20 mouse cellular contexts compared by ENCODE assay signal in genomic region chr6:67913903-67914302, GRCm38 (mm10).
"Had no signal": no experiment of that assay in that cellular context is flagged by ENCODE, and none has a peak within 500 bp of the region (broad histone marks: within the 10 kb centered on the region; RNA-seq: fewer than 3 reads in every experiment).

No protein-coding gene starts in this region.

- H3K27me3 ChIP-seq: kidney, embryonic 15.5 days; liver, embryonic 13.5 days; megakaryocyte, embryonic 14.5 days; midbrain, embryonic 13.5 days; neural tube, embryonic 13.5 days had no signal

- H3K4me3 ChIP-seq: kidney, embryonic 15.5 days; left cerebral cortex, adult 2 months; liver, embryonic 13.5 days; megakaryocyte, embryonic 14.5 days; midbrain, embryonic 10.5 days; midbrain, embryonic 13.5 days; myocyte; neural tube, embryonic 13.5 days had no signal

- H3K4me1 ChIP-seq: kidney, embryonic 15.5 days; liver, embryonic 13.5 days; megakaryocyte, embryonic 14.5 days; midbrain, embryonic 10.5 days; midbrain, embryonic 13.5 days; neural tube, embryonic 13.5 days had no signal

- H3K4me2 ChIP-seq: kidney, embryonic 15.5 days; liver, embryonic 13.5 days; midbrain, embryonic 13.5 days; neural tube, embryonic 13.5 days had no signal

- ATAC-seq: midbrain, embryonic 13.5 days; midbrain, embryonic 16.5 days had no signal

- H3K36me3 ChIP-seq: kidney, embryonic 15.5 days; liver, embryonic 13.5 days; midbrain, embryonic 10.5 days; midbrain, embryonic 13.5 days; neural tube, embryonic 13.5 days had no signal

- H3K9me3 ChIP-seq: kidney, embryonic 15.5 days; liver, embryonic 13.5 days; megakaryocyte, embryonic 14.5 days; midbrain, embryonic 10.5 days; midbrain, embryonic 13.5 days; neural tube, embryonic 13.5 days had no signal

- DNase-seq: kidney, adult 11 months; kidney, adult 8-10 months; kidney, postnatal 10 days; kidney, postnatal 36 days; layer of hippocampus, postnatal 36 days; liver, embryonic 13.5 days; lung, adult 2 months; retina, postnatal 1 day; right cerebral cortex, postnatal 14 days; thymus, postnatal 25 days had no signal

- H3K9ac ChIP-seq: kidney, embryonic 15.5 days; liver, embryonic 13.5 days; midbrain, embryonic 13.5 days; neural tube, embryonic 13.5 days had no signal

- H3K27ac ChIP-seq: kidney, embryonic 15.5 days; left cerebral cortex, adult 2 months; liver, embryonic 13.5 days; macrophage; midbrain, embryonic 10.5 days; midbrain, embryonic 13.5 days; neural tube, embryonic 13.5 days; stomach, postnatal 0 days had no signal
